Mouse (Mus musculus) C2C12 (cell line): ENCODE results near the gene Rundc3a. TPM values are rescaled to one million over a fixed set of nuclear protein-coding genes. Genes with fewer than 3 reads are reported as not detected.

Source experiments
- H3K27me3 ChIP-seq: one replicate; pipeline ENCODE4 v1.6.1; 2011; ENCODE audit not compliant: control insufficient read depth, insufficient read depth, insufficient read length
- H3K36me3 ChIP-seq: one replicate; pipeline ENCODE4 v1.6.1; 2011; ENCODE audit not compliant: control insufficient read depth, insufficient read depth
- H3K4me3 ChIP-seq: one replicate; pipeline ENCODE4 v1.5.1; 2011; ENCODE audit warnings: mild to moderate bottlenecking, control low read depth; ENCODE audit not compliant: poor library complexity, insufficient read depth, severe bottlenecking
- H3K79me2 ChIP-seq: one replicate; pipeline ENCODE4 v1.6.1; 2011; ENCODE audit not compliant: control insufficient read depth, insufficient read depth
- H3K79me3 ChIP-seq: one replicate; pipeline ENCODE4 v1.6.1; 2011; ENCODE audit warnings: low read depth, control low read depth
- H3ac ChIP-seq: one replicate; pipeline ENCODE3; 2011; ENCODE audit warnings: low read depth; ENCODE audit not compliant: control insufficient read depth, insufficient read length
- CEBPB ChIP-seq: IDR thresholded peaks from one replicate; pipeline ENCODE4 v1.6.1; 2011; ENCODE audit warnings: low read depth, mild to moderate bottlenecking, control low read depth, moderate library complexity
- CTCF ChIP-seq: IDR thresholded peaks from one replicate; pipeline ENCODE4 v1.5.1; 2011; ENCODE audit not compliant: control insufficient read depth, insufficient read depth, insufficient read length
- FOSL1 ChIP-seq: IDR thresholded peaks from one replicate; pipeline ENCODE4 v1.8.0; 2011; ENCODE audit warnings: mild to moderate bottlenecking, low read length; ENCODE audit not compliant: poor library complexity, insufficient read depth, severe bottlenecking
- MAX ChIP-seq: IDR thresholded peaks from one replicate; pipeline ENCODE4 v1.6.1; 2011; ENCODE audit warnings: mild to moderate bottlenecking, control low read depth
- MYOD1 ChIP-seq: IDR thresholded peaks from one replicate; pipeline ENCODE4 v1.6.1; 2011; ENCODE audit warnings: low read depth; ENCODE audit not compliant: control insufficient read depth, insufficient read length
- MYOG ChIP-seq: IDR thresholded peaks from one replicate; pipeline ENCODE4 v1.6.1; 2011; ENCODE audit not compliant: control insufficient read depth, insufficient read length; ENCODE audit errors: extremely low read depth
- USF1 ChIP-seq: IDR thresholded peaks from one replicate; pipeline ENCODE4 v1.6.1; 2011; ENCODE audit warnings: low read depth, mild to moderate bottlenecking, control low read depth, moderate library complexity
- polyA plus RNA-seq: library from polyadenylated mRNA; unstranded; fragments of >200 nt; fragmentation: generic; extraction: Trizol; gene quantifications from one replicate; pipeline ENCODE4 v1.2.1, GENCODE M21; 2012; ENCODE audit warnings: missing spikeins

Rundc3a gene
- polyA plus RNA-seq, 1 experiment: 2.2 TPM

GRCm38 (mm10) chr11:102431018-102431645 lies 37.9 kb downstream of the Rundc3a start:
- peak overlapping the region; percentile 72 for H3K4me3 ChIP-seq
- H3K27me3 ChIP-seq: no peaks in the 10 kb centered on the region
- H3K79me3 ChIP-seq: no peaks in the 10 kb centered on the region
- H3K36me3 ChIP-seq: peaks cover 20% of the 10 kb centered on the region
- no peak for TF ChIP-seq MAX
- peak; percentile 48 for TF ChIP-seq CTCF
- peaks cover 8% of the 10 kb centered on the region for H3K79me2 ChIP-seq
- H3ac ChIP-seq: peak overlapping the region; percentile 83

DNA sequence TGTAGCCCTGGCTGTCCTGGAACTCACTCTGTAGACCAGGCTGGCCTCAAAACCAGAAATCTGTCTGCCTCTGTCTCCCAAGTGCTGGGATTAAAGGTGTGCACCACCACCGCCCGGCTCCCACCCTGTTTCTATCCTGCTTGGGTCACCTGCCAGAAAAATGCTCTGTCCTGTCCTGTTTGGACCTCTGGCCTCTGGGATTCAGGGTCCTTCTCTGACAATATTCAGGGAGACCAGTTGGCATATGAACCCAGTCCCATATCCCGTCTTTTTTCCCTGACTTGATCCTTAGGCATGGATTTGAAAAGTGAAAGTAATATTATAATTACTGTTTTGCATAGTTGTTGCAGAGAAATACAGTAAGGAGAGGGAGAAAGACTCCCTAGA lies 38.5 kb downstream of the Rundc3a start:
- peak overlapping the region; percentile 3 for H3K4me3 ChIP-seq
- no peaks in the 10 kb centered on the region for H3K79me3 ChIP-seq
- peak overlapping the region; percentile 52 for H3ac ChIP-seq
- TF ChIP-seq MYOD1: no peak
- TF ChIP-seq CEBPB: no peak
- TF ChIP-seq USF1: no peak
- TF ChIP-seq CTCF: no peak
- no peak for TF ChIP-seq MYOG
- no peak for TF ChIP-seq MAX
- no peak for TF ChIP-seq FOSL1
- peaks cover 24% of the 10 kb centered on the region for H3K36me3 ChIP-seq
- H3K79me2 ChIP-seq: peaks cover 8% of the 10 kb centered on the region
- H3K27me3 ChIP-seq: no peaks in the 10 kb centered on the region

DNA sequence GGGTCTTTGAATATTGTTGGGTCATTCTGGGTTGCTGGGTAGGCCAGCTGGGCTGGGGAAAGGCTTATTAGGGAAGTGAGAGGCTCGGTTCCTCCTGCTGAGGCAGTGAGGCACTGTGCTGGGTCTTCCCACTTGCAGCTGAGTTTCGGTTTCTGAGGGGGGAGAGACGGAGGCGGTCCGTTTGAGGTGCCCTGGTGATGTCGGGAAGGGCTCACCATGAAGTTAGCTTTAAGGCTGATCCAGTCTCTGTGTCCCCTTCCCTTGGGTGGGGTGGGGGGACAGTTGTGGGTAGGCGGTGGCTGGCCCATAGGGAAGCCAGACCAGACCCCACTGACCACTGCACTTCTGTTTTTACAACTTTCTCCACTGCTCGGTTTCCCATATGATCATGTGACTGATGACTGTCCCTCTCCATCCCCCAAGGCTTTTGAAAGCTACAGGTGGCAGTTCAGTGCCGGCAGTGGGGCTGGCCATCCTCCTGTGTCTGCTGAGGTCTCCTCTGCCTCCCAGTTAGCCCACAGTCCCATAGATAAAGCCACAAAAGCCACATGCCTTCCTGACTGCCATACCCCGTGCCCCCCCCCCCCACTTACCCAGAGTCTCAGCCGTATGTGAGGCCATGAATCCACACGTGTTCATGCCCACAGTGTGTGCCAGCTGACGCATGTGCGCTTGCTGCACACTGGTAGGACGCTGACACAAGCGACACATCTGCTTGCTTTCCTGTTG lies 39.1 kb downstream of the Rundc3a start:
- TF ChIP-seq FOSL1 (no peak), CEBPB (no peak), USF1 (peak; percentile 53)
- no peaks in the 10 kb centered on the region for H3K27me3 ChIP-seq
- H3K79me2 ChIP-seq: peaks cover 8% of the 10 kb centered on the region
- peak overlapping the region; percentile 52 for H3ac ChIP-seq
- peaks cover 24% of the 10 kb centered on the region for H3K36me3 ChIP-seq
- H3K79me3 ChIP-seq: no peaks in the 10 kb centered on the region
- peak overlapping the region; percentile 3 for H3K4me3 ChIP-seq

- H3ac ChIP-seq: peak overlapping the region; percentile 26
- H3K36me3 ChIP-seq: peaks cover 24% of the 10 kb centered on the region
- H3K79me3 ChIP-seq: no peaks in the 10 kb centered on the region
- no peak overlapping the region for H3K4me3 ChIP-seq
- TF ChIP-seq CEBPB: no peak
- H3K27me3 ChIP-seq: no peaks in the 10 kb centered on the region
- peaks cover 8% of the 10 kb centered on the region for H3K79me2 ChIP-seq
These were observed 39.7 kb downstream of the Rundc3a start for GRCm38 (mm10) chr11:102432896-102433295.

- Histone ChIP-seq H3K4me3 (no peak overlapping the region), H3ac (no peak overlapping the region), H3K79me3 (no peaks in the 10 kb centered on the region), H3K79me2 (peaks cover 8% of the 10 kb centered on the region), H3K27me3 (no peaks in the 10 kb centered on the region), H3K36me3 (peaks cover 24% of the 10 kb centered on the region)
- TF ChIP-seq CTCF (no peak), FOSL1 (no peak), MAX (no peak), MYOG (no peak), MYOD1 (no peak), USF1 (no peak), CEBPB (no peak)
These were observed 40.7 kb downstream of the Rundc3a start for GRCm38 (mm10) chr11:102433866-102434265.

DNA sequence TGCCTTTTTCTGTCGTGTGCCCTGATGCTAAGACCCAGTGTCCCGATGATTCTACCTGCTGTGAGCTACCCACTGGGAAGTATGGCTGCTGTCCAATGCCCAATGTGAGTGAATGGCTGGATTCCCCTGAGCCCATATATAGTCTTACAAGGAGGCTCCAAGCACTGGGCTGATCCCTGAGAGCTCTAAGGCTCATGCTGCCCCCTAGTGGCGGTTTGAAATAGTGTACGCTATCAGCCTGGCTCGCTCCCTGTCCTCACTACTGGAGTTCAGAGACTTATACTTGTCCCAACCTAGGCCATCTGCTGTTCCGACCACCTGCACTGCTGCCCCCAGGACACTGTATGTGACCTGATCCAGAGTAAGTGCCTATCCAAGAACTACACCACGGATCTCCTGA lies 41.2 kb downstream of the Rundc3a start:
- Histone ChIP-seq H3K79me2 (peaks cover 8% of the 10 kb centered on the region), H3ac (no peak overlapping the region), H3K36me3 (peaks cover 24% of the 10 kb centered on the region), H3K27me3 (no peaks in the 10 kb centered on the region), H3K4me3 (no peak overlapping the region), H3K79me3 (no peaks in the 10 kb centered on the region)
- TF ChIP-seq USF1 (no peak), CTCF (peak; percentile 59)
